In genomic region chr4:76136625-76137024, GRCm38 (mm10) we compare ENCODE assay signal across 21 mouse cellular contexts.
A peak's percentile ranks its signal among the peaks of the same experiment; 100 is the strongest.
DNase-seq lines count a peak whose midpoint lies in the region; ATAC-seq lines count a peak whose summit lies in the region.
"Had no signal": no experiment of that assay in that cellular context is flagged by ENCODE, and none has a peak within 500 bp of the region (broad histone marks: within the 10 kb centered on the region; RNA-seq: fewer than 3 reads in every experiment).

No protein-coding gene starts in this region.

- H3K4me2 ChIP-seq in liver, embryonic 12.5 days = no peak overlapping the region
- H3K4me2 ChIP-seq: embryonic facial prominence, embryonic 15.5 days; hindbrain, embryonic 13.5 days; neural tube, embryonic 15.5 days had no signal

- ATAC-seq in cerebellum, adult (ENCODE audit: insufficient number of reproducible peaks, low FRiP score, low TSS enrichment) = peak; percentile 40; the same call in 1 of the 2 replicates
- no peak for ATAC-seq in granulocyte monocyte progenitor cell, adult 5-6 weeks (replicated peaks; ENCODE audit: poor library complexity, severe bottlenecking)
- no peak for ATAC-seq in liver, embryonic 12.5 days

- H3K4me3 ChIP-seq in liver, embryonic 12.5 days = no peak overlapping the region
- H3K4me3 ChIP-seq: embryonic facial prominence, embryonic 15.5 days; heart, adult 2 months; hindbrain, embryonic 13.5 days; left cerebral cortex, adult 2 months; midbrain, embryonic 10.5 days; neural tube, embryonic 15.5 days had no signal

- H3K27me3 ChIP-seq in liver, embryonic 12.5 days (replicated peaks) = no peaks in the 10 kb centered on the region
- H3K27me3 ChIP-seq: embryonic facial prominence, embryonic 15.5 days; hindbrain, embryonic 13.5 days; neural tube, embryonic 15.5 days had no signal

- intact Hi-C loops in left cerebral cortex, postnatal 4 days (cut with DNase I) = no loop called here

- H3K9ac ChIP-seq in liver, embryonic 12.5 days = no peak overlapping the region
- H3K9ac ChIP-seq: embryonic facial prominence, embryonic 15.5 days; hindbrain, embryonic 13.5 days; neural tube, embryonic 15.5 days had no signal

- H3K36me3 ChIP-seq in liver, embryonic 12.5 days = no peaks in the 10 kb centered on the region
- H3K36me3 ChIP-seq: hindbrain, embryonic 13.5 days; midbrain, embryonic 10.5 days; neural tube, embryonic 15.5 days had no signal

- H3K4me1 ChIP-seq in liver, embryonic 12.5 days = no peaks in the 10 kb centered on the region
- H3K4me1 ChIP-seq: embryonic facial prominence, embryonic 15.5 days; hindbrain, embryonic 13.5 days; neural tube, embryonic 15.5 days had no signal

- WGBS in liver, embryonic 12.5 days (ENCODE audit: insufficient replicate concordance) = 79% methylated on average over 14 of the region's 14 CpGs

- DNase-seq in cerebellum, postnatal 4 days (ENCODE audit: low spot score in 2 of 2) = no peak
- DNase-seq in left cerebral cortex, postnatal 4 days = peak; percentile 6
- no peak for DNase-seq in left cerebral cortex, adult 9 months (ENCODE audit: low spot score in 2 of 2)
- peak; percentile 46 to 54 for DNase-seq in cerebellum, adult 18-20 months
- peak; percentile 35 to 39 for DNase-seq in cerebellum, postnatal 14 days
- DNase-seq: gastrocnemius, postnatal 14 days; heart, adult 2 months; kidney, adult 11 months; kidney, postnatal 4 days; layer of hippocampus, adult 9-11 months; lung, adult 18-20 months; lung, postnatal 10 days had no signal

- no peaks in the 10 kb centered on the region for H3K9me3 ChIP-seq in liver, embryonic 12.5 days (replicated peaks)
- H3K9me3 ChIP-seq: embryonic facial prominence, embryonic 15.5 days; hindbrain, embryonic 13.5 days; midbrain, embryonic 10.5 days; neural tube, embryonic 15.5 days had no signal

- no peak overlapping the region for H3K27ac ChIP-seq in liver, embryonic 12.5 days
- H3K27ac ChIP-seq: embryonic facial prominence, embryonic 15.5 days; heart, adult 2 months; hindbrain, embryonic 13.5 days; left cerebral cortex, adult 2 months; midbrain, embryonic 10.5 days; neural tube, embryonic 15.5 days; stomach, postnatal 0 days had no signal

Comparison
In these comparisons a context has a peak if more than half of its experiments do, and no peak if none do; other contexts are left out.
1. DNase-seq: peak in left cerebral cortex, postnatal 4 days (single experiment), cerebellum, adult 18-20 months (2 of 2) and cerebellum, postnatal 14 days (2 of 2); none in cerebellum, postnatal 4 days (0 of 2) and left cerebral cortex, adult 9 months (0 of 2).